In the genomic region with DNA sequence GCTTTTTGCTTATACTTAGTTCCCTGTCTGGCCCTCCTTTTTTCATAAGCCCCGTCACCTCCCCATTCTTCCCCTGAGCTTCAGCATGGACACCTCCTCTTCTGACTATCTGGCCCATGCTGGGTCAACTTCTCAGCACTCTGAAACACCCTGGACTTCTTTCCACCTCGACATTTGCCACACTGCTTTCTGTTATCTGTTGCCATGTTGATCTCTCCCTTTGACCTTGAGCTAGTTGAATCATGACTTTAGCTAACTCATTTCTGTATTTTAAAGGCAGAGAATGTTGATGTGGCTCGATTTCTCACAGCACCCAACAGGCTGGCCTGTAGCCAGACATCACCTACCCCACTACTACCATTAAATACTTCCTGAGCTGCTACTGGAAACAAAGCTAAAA, we compare ENCODE assay signal across 18 mouse cellular contexts. TPM values are rescaled to one million over a fixed set of nuclear protein-coding genes. Genes with fewer than 3 reads are reported as not detected.
DNase-seq lines count a peak whose midpoint lies in the region; ATAC-seq and TF ChIP-seq lines count a peak whose summit lies in the region.
"Had no signal": no experiment of that assay in that cellular context is flagged by ENCODE, and none has a peak within 500 bp of the region (broad histone marks: within the 10 kb centered on the region; RNA-seq: fewer than 3 reads in every experiment).

No protein-coding gene starts in this region.

- DNase-seq in adrenal gland, adult 2 months: peak; percentile 55
- DNase-seq in adrenal gland, postnatal 4 days (ENCODE audit: low spot score in 2 of 2): no peak
- DNase-seq in heart, adult 2 months: no peak
- DNase-seq in stomach, postnatal 0 days (ENCODE audit: low spot score): no peak
- DNase-seq: cerebellum, adult 11-12 months; cerebellum, adult 2 months; cerebellum, adult 9-10 months; cerebellum, postnatal 10 days; cerebellum, postnatal 25 days; forebrain, postnatal 0 days had no signal

- WGBS in heart, embryonic 13.5 days: 21% methylated on average over 3 of the region's 3 CpGs
- WGBS in heart, adult 2 months: 28% methylated on average over 3 of the region's 3 CpGs
- 44% methylated on average over 3 of the region's 3 CpGs for WGBS in stomach, postnatal 0 days

- peaks cover 10% of the 10 kb centered on the region for H3K4me1 ChIP-seq in heart, embryonic 13.5 days
- no peaks in the 10 kb centered on the region for H3K4me1 ChIP-seq in heart, adult 2 months (ENCODE audit: control insufficient read depth, insufficient read depth, low read length)
- no peaks in the 10 kb centered on the region for H3K4me1 ChIP-seq in stomach, postnatal 0 days (replicated peaks; ENCODE audit: control insufficient read depth, insufficient read depth)
- H3K4me1 ChIP-seq: embryonic facial prominence, embryonic 12.5 days; forebrain, embryonic 13.5 days; forebrain, embryonic 15.5 days had no signal

- H3K4me2 ChIP-seq in heart, embryonic 13.5 days: no peak overlapping the region
- H3K4me2 ChIP-seq in stomach, postnatal 0 days (replicated peaks; ENCODE audit: low read depth): no peak overlapping the region
- H3K4me2 ChIP-seq: embryonic facial prominence, embryonic 12.5 days; forebrain, embryonic 13.5 days; forebrain, embryonic 15.5 days had no signal

- H3K79me2 ChIP-seq in heart, adult 2 months (replicated peaks; ENCODE audit: control insufficient read depth, insufficient read depth, low read length): no peaks in the 10 kb centered on the region

- 0 out of 2 replicates have a peak overlapping the region, but pooled peaks have one; percentile 47 for H3K9ac ChIP-seq in heart, embryonic 13.5 days
- no peak overlapping the region for H3K9ac ChIP-seq in heart, adult 2 months (ENCODE audit: low read depth, low read length)
- H3K9ac ChIP-seq in stomach, postnatal 0 days (ENCODE audit: low read length): no peak overlapping the region
- H3K9ac ChIP-seq: embryonic facial prominence, embryonic 12.5 days; forebrain, embryonic 13.5 days; forebrain, embryonic 15.5 days; forebrain, postnatal 0 days had no signal

- no peaks in the 10 kb centered on the region for H3K9me3 ChIP-seq in heart, embryonic 13.5 days
- H3K9me3 ChIP-seq in stomach, postnatal 0 days (ENCODE audit: control insufficient read depth, low read length): no peaks in the 10 kb centered on the region
- H3K9me3 ChIP-seq: embryonic facial prominence, embryonic 10.5 days; forebrain, embryonic 13.5 days; forebrain, embryonic 15.5 days had no signal

- intact Hi-C loops in heart, adult 2 months (cut with DNase I): no loop called here

- TF ChIP-seq POLR2A in heart, adult 2 months (IDR thresholded peaks at IDR 0.05; ENCODE audit: insufficient read depth, low read depth, low read length): no peak

- 0 out of 2 replicates have a peak overlapping the region, but pooled peaks have one; percentile 24 for H3K27ac ChIP-seq in heart, embryonic 13.5 days (replicated peaks)
- no peak overlapping the region for H3K27ac ChIP-seq in heart, adult 2 months
- no peak overlapping the region for H3K27ac ChIP-seq in stomach, postnatal 0 days (replicated peaks)
- H3K27ac ChIP-seq: embryonic facial prominence, embryonic 10.5 days; embryonic facial prominence, embryonic 12.5 days; forebrain, embryonic 13.5 days; forebrain, embryonic 15.5 days had no signal

- no peak for TF ChIP-seq CTCF in heart, adult 2 months (IDR thresholded peaks at IDR 0.05)
- TF ChIP-seq CTCF in stomach, postnatal 0 days (IDR thresholded peaks at IDR 0.05; ENCODE audit: low read depth): no peak

- no peaks in the 10 kb centered on the region for H3K27me3 ChIP-seq in heart, embryonic 13.5 days (replicated peaks)
- no peaks in the 10 kb centered on the region for H3K27me3 ChIP-seq in heart, adult 2 months (ENCODE audit: control insufficient read depth, insufficient read depth, low read length)
- H3K27me3 ChIP-seq in stomach, postnatal 0 days (ENCODE audit: control insufficient read depth, insufficient read depth, low read length): no peaks in the 10 kb centered on the region
- H3K27me3 ChIP-seq: embryonic facial prominence, embryonic 12.5 days; forebrain, embryonic 13.5 days; forebrain, embryonic 15.5 days had no signal

- ATAC-seq in heart, embryonic 13.5 days (ENCODE audit: extremely low read depth, insufficient number of reproducible peaks, low FRiP score, low TSS enrichment): no peak
- ATAC-seq in stomach, postnatal 0 days (ENCODE audit: low FRiP score, low TSS enrichment): no peak
- ATAC-seq: forebrain, embryonic 13.5 days; forebrain, embryonic 15.5 days; forebrain, postnatal 0 days had no signal

- TF ChIP-seq EP300 in heart, adult 2 months (IDR thresholded peaks at IDR 0.05; ENCODE audit: insufficient read depth, low read depth, low read length): no peak
- no peak for TF ChIP-seq EP300 in stomach, postnatal 0 days (optimal IDR thresholded peaks at IDR 0.05)

- no peak overlapping the region for H3K4me3 ChIP-seq in heart, embryonic 13.5 days
- no peak overlapping the region for H3K4me3 ChIP-seq in heart, adult 2 months
- no peak overlapping the region for H3K4me3 ChIP-seq in stomach, postnatal 0 days (ENCODE audit: low read depth, low read length)
- H3K4me3 ChIP-seq: embryonic facial prominence, embryonic 10.5 days; embryonic facial prominence, embryonic 12.5 days; forebrain, embryonic 13.5 days; forebrain, embryonic 15.5 days had no signal

- H3K36me3 ChIP-seq in heart, embryonic 13.5 days: 0 out of 2 replicates have a peak, but pooled peaks cover under 1% of the 10 kb centered on the region
- no peaks in the 10 kb centered on the region for H3K36me3 ChIP-seq in heart, adult 2 months (ENCODE audit: control insufficient read depth, insufficient read depth, low read length)
- H3K36me3 ChIP-seq in stomach, postnatal 0 days (ENCODE audit: control insufficient read depth, insufficient read depth, low read length): no peaks in the 10 kb centered on the region
- H3K36me3 ChIP-seq: embryonic facial prominence, embryonic 10.5 days; embryonic facial prominence, embryonic 12.5 days; forebrain, embryonic 15.5 days had no signal

RNA-seq across cellular contexts. Expression of a gene that starts 10.7 kb away (rescaled TPM):
- total RNA-seq in adrenal gland, adult 2 months (2021): not detected
- polyA plus RNA-seq in adrenal gland, adult 2 months (2012; rRNA removed): 0.04 TPM in 1 of 2 replicates, not detected in the other
- total RNA-seq in adrenal gland, postnatal 4 days (2021): under 1 TPM; 0.59 to 0.98 TPM
- 1.2 and 2.1 TPM in 2 replicates for polyA plus RNA-seq in heart, embryonic 13.5 days (2015; fragmentation: Nextera tagmentation; extraction: Ambion mirVana)
- not detected for total RNA-seq in heart, adult 2 months (2021)
- polyA plus RNA-seq in heart, adult 2 months (2012; rRNA removed): 0.09 TPM in 1 of 2 replicates, not detected in the other
- 0.72 and 0.76 TPM in 2 replicates for polyA plus RNA-seq in stomach, postnatal 0 days (2015; fragmentation: Nextera tagmentation; extraction: Ambion mirVana)
- total RNA-seq: adrenal gland, adult 18-20 months; MEL had no signal
- polyA plus RNA-seq: C2C12 had no signal

RNA-seq across cellular contexts. Expression of a gene that starts 12.2 kb away (rescaled TPM):
- total RNA-seq in adrenal gland, adult 2 months (2021): 10 to 100 TPM; 11.9 to 12.8 TPM
- polyA plus RNA-seq in adrenal gland, adult 2 months (2012; rRNA removed): 12.8 and 13.5 TPM in 2 replicates
- total RNA-seq in adrenal gland, postnatal 4 days (2021): 10 to 100 TPM; 13.7 to 14.6 TPM
- polyA plus RNA-seq in heart, embryonic 13.5 days (2015; fragmentation: Nextera tagmentation; extraction: Ambion mirVana): 8.0 and 8.6 TPM in 2 replicates
- total RNA-seq in heart, adult 2 months (2021): 1 to 10 TPM; 4.5 to 5.2 TPM
- 3.3 and 5.4 TPM in 2 replicates for polyA plus RNA-seq in heart, adult 2 months (2012; rRNA removed)
- 6.5 and 6.7 TPM in 2 replicates for polyA plus RNA-seq in stomach, postnatal 0 days (2015; fragmentation: Nextera tagmentation; extraction: Ambion mirVana)

RNA-seq across cellular contexts. Expression of a gene that starts 13.0 kb away (rescaled TPM):
- total RNA-seq in adrenal gland, adult 2 months (2021): 10 to 100 TPM; 12.6 to 16.1 TPM
- 77.3 and 86.0 TPM in 2 replicates for polyA plus RNA-seq in adrenal gland, adult 2 months (2012; rRNA removed)
- 10 to 100 TPM; 23.4 to 25.3 TPM for total RNA-seq in adrenal gland, postnatal 4 days (2021)
- 5.9 and 6.0 TPM in 2 replicates for polyA plus RNA-seq in heart, embryonic 13.5 days (2015; fragmentation: Nextera tagmentation; extraction: Ambion mirVana)
- total RNA-seq in heart, adult 2 months (2021): 1 to 10 TPM; 7.1 to 8.2 TPM
- polyA plus RNA-seq in heart, adult 2 months (2012; rRNA removed): 26.0 and 29.8 TPM in 2 replicates
- 6.1 and 7.7 TPM in 2 replicates for polyA plus RNA-seq in stomach, postnatal 0 days (2015; fragmentation: Nextera tagmentation; extraction: Ambion mirVana)

RNA-seq across cellular contexts. Expression of a gene that starts 23.8 kb away (rescaled TPM):
- total RNA-seq in adrenal gland, adult 2 months (2021): 100 to 1,000 TPM; 130 to 142 TPM
- 743 and 836 TPM in 2 replicates for polyA plus RNA-seq in adrenal gland, adult 2 months (2012; rRNA removed)
- total RNA-seq in adrenal gland, postnatal 4 days (2021): 10 to 100 TPM; 70.0 to 74.7 TPM
- polyA plus RNA-seq in heart, embryonic 13.5 days (2015; fragmentation: Nextera tagmentation; extraction: Ambion mirVana): 19.3 and 20.0 TPM in 2 replicates
- total RNA-seq in heart, adult 2 months (2021): 100 to 1,000 TPM; 482 to 516 TPM
- 1,225 and 1,460 TPM in 2 replicates for polyA plus RNA-seq in heart, adult 2 months (2012; rRNA removed)
- polyA plus RNA-seq in stomach, postnatal 0 days (2015; fragmentation: Nextera tagmentation; extraction: Ambion mirVana): 91.3 and 103 TPM in 2 replicates

RNA-seq across cellular contexts. Expression of a gene that starts 31.4 kb away (rescaled TPM):
- 10 to 100 TPM; 44.2 to 58.5 TPM for total RNA-seq in adrenal gland, adult 2 months (2021)
- polyA plus RNA-seq in adrenal gland, adult 2 months (2012; rRNA removed): 144 and 152 TPM in 2 replicates
- total RNA-seq in adrenal gland, postnatal 4 days (2021): 10 to 100 TPM; 67.0 to 70.3 TPM
- polyA plus RNA-seq in heart, embryonic 13.5 days (2015; fragmentation: Nextera tagmentation; extraction: Ambion mirVana): 11.3 and 13.9 TPM in 2 replicates
- total RNA-seq in heart, adult 2 months (2021): 10 to 100 TPM; 47.8 to 54.9 TPM
- 70.9 and 79.4 TPM in 2 replicates for polyA plus RNA-seq in heart, adult 2 months (2012; rRNA removed)
- 4.5 and 7.0 TPM in 2 replicates for polyA plus RNA-seq in stomach, postnatal 0 days (2015; fragmentation: Nextera tagmentation; extraction: Ambion mirVana)
